Mouse (Mus musculus): ENCODE results near the gene Stk25.

The Stk25 gene

DNA sequence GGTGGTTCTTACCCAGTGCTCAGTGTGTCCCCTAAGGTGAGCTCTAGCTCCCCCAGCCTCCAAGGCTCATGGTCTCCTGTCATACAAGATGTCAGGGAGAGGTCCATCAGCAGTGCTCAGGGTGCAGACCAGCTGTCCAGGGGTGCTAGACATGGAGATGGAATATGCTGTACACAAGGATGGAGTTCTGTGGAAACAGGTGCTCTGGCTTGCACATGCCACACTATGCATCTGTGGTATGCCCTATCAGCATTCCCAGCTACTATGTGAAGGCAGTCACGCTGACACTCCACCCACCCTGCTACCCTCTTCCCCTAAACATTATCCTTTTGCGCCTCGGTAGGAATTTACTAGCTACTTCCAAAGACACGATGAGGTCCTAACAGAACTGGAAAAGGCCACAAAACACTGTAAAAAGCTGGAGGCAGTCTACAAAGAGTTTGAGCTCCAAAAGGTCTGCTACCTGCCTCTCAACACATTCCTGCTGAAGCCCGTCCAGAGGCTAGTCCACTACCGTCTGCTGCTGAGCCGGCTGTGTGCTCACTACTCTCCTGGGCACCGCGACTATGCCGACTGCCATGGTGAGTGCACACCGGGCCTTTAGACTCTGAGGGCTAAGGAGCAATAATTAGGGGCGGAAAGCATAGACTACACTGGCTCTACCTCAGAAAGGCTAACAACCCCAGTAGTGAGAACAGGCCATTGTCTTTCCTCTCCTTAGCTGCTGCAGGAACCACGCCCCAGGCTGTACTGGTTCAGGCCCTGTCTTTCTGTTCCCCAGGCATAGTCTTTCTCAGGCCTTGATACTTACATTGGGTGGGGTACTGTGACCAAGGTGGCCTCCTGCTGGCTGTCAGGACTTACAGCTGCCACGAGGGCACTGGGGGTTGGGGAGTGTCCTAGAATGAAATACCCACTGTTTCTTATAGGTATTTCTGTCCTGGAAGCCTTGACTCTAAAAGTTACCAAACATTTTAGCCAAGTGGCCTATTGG lies 51.1 kb downstream of the Stk25 start:
- no peak for ATAC-seq (ENCODE audit: low TSS enrichment)

DNA sequence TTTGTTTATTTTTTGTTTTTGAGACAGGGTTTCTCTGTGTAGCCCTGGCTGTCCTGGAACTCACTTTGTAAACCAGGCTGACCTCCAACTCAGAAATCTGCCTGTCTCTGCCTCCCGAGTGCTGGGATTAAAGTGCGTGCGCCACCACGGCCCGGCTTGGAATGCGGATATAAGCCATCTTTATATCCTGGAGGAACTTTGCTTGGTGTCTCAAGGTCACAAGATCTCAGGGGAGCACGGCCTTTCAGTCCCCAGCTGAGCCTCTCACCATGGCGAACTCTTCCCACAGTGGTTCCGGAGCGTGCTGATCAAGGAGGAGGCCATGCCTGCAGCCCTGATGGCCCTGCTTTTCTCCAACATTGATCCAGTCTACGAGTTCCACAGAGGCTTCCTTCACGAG lies 54.5 kb downstream of the Stk25 start:
- no peak for ATAC-seq (ENCODE audit: low TSS enrichment)

DNA sequence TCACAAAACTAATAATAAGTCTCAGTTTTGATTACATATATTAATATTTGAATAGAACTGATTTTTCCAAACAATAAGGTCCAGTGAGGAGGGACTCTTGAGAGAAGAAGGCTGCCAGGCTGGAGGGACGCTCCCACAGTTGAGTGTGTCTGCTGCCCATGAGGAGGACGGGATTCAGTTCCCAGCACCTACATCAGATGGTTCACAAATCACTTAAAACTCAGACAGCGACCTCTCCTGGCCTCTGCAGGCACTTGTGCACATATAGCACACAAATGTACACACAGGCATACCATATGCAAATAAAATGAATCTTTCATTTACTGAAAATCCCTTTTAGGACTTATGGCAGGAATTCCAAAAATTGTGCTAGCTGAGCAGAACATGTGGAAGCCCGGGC lies 55.5 kb downstream of the Stk25 start:
- ATAC-seq (ENCODE audit: low TSS enrichment), result no peak

DNA sequence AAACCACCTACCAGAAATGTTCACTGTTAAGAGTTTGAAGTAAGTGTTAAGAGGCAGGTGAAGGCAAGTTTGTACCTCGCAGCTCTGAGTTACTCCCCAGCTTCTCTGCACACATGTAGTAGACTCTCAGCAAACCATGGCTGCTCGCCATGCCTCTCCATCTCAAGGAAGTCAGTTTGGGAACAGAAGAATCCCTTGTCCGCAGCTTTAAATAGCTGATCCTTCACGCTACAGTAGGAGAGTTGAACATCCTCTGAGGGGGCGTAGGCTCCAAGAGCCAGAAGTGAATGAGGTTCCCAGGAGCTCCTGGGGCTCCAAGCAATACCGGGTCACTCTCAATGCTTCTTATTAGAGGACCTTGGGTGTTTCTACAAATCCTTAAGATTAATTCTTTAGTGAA lies 62.5 kb downstream of the Stk25 start:
- ATAC-seq (ENCODE audit: low TSS enrichment), result peak; percentile 92

DNA sequence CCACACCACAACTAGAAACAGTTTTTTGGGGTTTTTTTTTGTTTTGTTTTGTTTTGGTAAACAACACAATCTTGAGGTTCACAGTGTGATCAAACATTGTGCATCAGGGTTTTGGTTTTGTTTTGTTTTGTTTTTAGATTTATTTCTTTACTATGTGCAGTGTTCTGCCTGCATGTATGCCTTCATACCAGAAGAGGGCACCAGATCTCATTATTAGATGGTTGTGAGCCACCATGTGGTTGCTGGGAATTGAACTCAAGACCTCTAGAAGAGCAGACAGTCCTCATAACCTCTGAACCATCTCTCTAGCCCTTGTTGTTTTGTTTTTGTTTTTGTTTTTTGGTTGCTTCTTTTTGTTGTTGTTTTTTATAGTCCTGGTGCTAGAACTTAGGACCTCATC lies 64.5 kb downstream of the Stk25 start:
- no peak for ATAC-seq (ENCODE audit: low TSS enrichment)

DNA sequence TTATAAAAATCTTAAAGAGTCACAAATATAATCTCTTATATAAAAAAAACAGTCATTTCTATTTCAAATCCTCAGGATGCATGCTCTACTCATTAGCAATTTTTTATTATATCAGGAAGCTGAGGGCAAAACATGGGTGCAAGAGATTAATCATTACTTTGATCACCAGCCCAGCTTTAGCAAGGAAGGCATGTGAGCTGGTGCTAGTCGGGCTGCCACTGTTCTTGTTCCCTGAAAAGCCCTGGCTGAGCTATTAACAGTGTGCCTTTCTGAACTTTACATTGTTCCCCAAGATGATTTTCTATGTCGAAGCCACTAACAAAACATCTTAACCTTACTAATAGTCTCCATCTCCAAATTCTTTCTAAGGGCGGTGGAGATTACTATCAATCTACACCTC lies 70.1 kb downstream of the Stk25 start:
- no peak for ATAC-seq (ENCODE audit: low TSS enrichment)

DNA sequence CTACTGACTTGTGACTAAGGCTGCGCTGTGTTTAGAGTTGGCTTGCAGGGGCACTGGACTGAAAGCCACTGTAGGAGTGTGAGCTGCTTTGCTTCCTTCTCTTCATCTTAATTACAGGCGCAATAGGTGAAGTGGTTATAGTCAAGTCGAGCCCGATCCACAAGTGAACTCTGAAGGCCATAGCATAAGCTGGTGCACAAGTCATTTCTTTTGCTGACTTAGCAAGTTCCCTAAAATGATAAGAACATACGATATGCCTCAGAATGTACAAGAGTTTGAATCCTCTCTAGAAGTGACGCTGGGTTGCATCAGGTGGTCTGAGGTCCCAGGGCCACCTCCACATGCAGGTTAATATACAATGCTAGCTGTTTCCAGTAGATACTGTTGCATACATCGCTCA lies 76.9 kb downstream of the Stk25 start:
- no peak for ATAC-seq (ENCODE audit: low TSS enrichment)

DNA sequence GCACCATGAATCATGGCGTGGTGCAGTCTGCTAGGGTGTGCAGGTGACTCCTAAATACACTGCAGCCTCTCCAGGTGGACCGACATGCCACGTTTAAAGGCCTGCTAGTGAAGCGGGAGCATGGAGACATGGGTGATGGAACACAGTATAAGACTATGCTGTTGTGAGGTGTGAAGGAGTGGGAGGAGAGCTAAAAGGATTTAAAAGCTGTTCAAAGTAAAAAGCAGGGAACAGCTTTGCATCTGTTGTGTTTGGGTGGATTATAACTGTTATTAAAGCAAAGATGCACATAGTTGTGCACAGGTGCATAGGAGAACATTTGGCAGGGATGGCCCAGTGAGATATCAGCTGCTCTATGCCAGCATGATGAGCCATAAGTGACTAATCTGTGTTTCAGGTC lies 80.6 kb downstream of the Stk25 start:
- ATAC-seq (ENCODE audit: low TSS enrichment), result peak; percentile 87

DNA sequence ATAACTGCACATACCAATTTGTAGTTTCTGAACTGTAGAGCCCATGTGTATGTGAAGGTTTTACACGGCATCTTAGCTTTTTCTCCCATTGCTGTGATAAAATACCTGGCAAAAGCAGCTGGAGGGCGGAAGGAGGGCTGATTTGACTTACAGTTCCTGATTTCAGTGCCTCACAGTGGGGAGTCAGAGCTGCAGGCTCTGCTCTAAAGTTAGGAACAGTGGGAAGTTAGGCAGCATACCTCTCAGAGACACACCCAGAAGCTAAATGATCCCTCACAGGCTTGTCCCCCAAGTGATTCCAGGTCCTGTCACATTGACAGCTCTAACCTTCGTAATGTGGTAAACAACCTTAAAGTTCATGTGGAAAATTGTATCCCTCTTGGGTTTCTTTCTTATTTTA lies 81.4 kb downstream of the Stk25 start:
- peak; percentile 45; the same call in 1 of the 2 replicates for ATAC-seq (ENCODE audit: low TSS enrichment)
